Mouse (Mus musculus): ENCODE results near the gene Rasal1. TPM values are rescaled to one million over a fixed set of nuclear protein-coding genes. Genes with fewer than 3 reads are reported as not detected.

Gene Rasal1
- total and polyA plus RNA-seq, 3 experiments, result 0.69 to 4.5 TPM; not detected in 1

- H3K4me1 ChIP-seq (ENCODE audit: control insufficient read depth in 1 of 2, insufficient read depth in 2 of 2, low read length in 2 of 2), result no peaks in the 10 kb centered on the region
- H3K79me2 ChIP-seq (ENCODE audit: control insufficient read depth, insufficient read depth, low read length, poor library complexity), result no peaks in the 10 kb centered on the region
- H3K27ac ChIP-seq (ENCODE audit: control insufficient read depth, low read depth, low read length), result no peak overlapping the region
- H3K27me3 ChIP-seq (ENCODE audit: control insufficient read depth in 1 of 2, insufficient read depth in 2 of 2, low read length in 2 of 2), result no peaks in the 10 kb centered on the region
- no peaks in the 10 kb centered on the region for H3K36me3 ChIP-seq (ENCODE audit: control insufficient read depth in 1 of 2, insufficient read depth in 2 of 2, low read length in 2 of 2)
- DNase-seq (ENCODE audit: low read depth, low spot score), result no peak
- H3K4me3 ChIP-seq (ENCODE audit: control insufficient read depth in 1 of 2, insufficient read depth in 1 of 2, low read depth in 2 of 2, low read length in 2 of 2), result no peak overlapping the region
- no peak overlapping the region for H3K9ac ChIP-seq (ENCODE audit: control insufficient read depth, low read depth, low read length, poor library complexity, severe bottlenecking)
- H3K9me3 ChIP-seq (replicated peaks; ENCODE audit: insufficient read depth, low read length), result no peaks in the 10 kb centered on the region
- TF ChIP-seq HCFC1 (IDR thresholded peaks at IDR 0.05; ENCODE audit: low read depth, low read length) (no peak), CTCF (IDR thresholded peaks at IDR 0.05 in 2 of 3, conservative IDR thresholded peaks at IDR 0.05 in 1 of 3; ENCODE audit: control insufficient read depth in 1 of 3, insufficient read depth in 1 of 3, low read depth in 2 of 3, low read length in 3 of 3, poor library complexity in 1 of 3, severe bottlenecking in 1 of 3) (peak in 1 of 3 experiments; percentile 22; a peak in 2 of 6 replicates)
Measured at GRCm38 (mm10) chr5:120718600-120719378, 70.2 kb downstream of the Rasal1 start.

- no peaks in the 10 kb centered on the region for H3K9me3 ChIP-seq (replicated peaks; ENCODE audit: insufficient read depth, low read length)
- no peak overlapping the region for H3K27ac ChIP-seq (ENCODE audit: control insufficient read depth, low read depth, low read length)
- no peaks in the 10 kb centered on the region for H3K79me2 ChIP-seq (ENCODE audit: control insufficient read depth, insufficient read depth, low read length, poor library complexity)
- no peaks in the 10 kb centered on the region for H3K36me3 ChIP-seq (ENCODE audit: control insufficient read depth in 1 of 2, insufficient read depth in 2 of 2, low read length in 2 of 2)
- no peaks in the 10 kb centered on the region for H3K27me3 ChIP-seq (ENCODE audit: control insufficient read depth in 1 of 2, insufficient read depth in 2 of 2, low read length in 2 of 2)
- no peak overlapping the region for H3K4me3 ChIP-seq (ENCODE audit: control insufficient read depth in 1 of 2, insufficient read depth in 1 of 2, low read depth in 2 of 2, low read length in 2 of 2)
- TF ChIP-seq E2F4 (IDR thresholded peaks at IDR 0.05; ENCODE audit: borderline replicate concordance, low read depth, low read length) (no peak), BHLHE40 (IDR thresholded peaks at IDR 0.05; ENCODE audit: borderline replicate concordance, low read depth, low read length) (no peak), POLR2A (IDR thresholded peaks at IDR 0.05; ENCODE audit: control insufficient read depth in 1 of 2, insufficient read depth in 1 of 2, low read depth in 1 of 2, low read length in 2 of 2, poor library complexity in 1 of 2) (no peak), CHD1 (IDR thresholded peaks at IDR 0.05; ENCODE audit: low read depth, low read length) (no peak), ELF1 (IDR thresholded peaks at IDR 0.05; ENCODE audit: low read depth, low read length) (no peak), GABPA (IDR thresholded peaks at IDR 0.05; ENCODE audit: low read depth, low read length) (no peak), KAT2A (conservative IDR thresholded peaks at IDR 0.05; ENCODE audit: low read depth, low read length) (no peak), EP300 (IDR thresholded peaks at IDR 0.05; ENCODE audit: low read depth in 1 of 2, low read length in 2 of 2) (no peak), TCF12 (IDR thresholded peaks at IDR 0.05; ENCODE audit: low read depth, low read length) (no peak), MAZ (IDR thresholded peaks at IDR 0.05; ENCODE audit: low read depth, low read length) (no peak), MAX (IDR thresholded peaks at IDR 0.05; ENCODE audit: low read length) (no peak)
- DNase-seq (ENCODE audit: low read depth, low spot score), result no peak
- H3K9ac ChIP-seq (ENCODE audit: control insufficient read depth, low read depth, low read length, poor library complexity, severe bottlenecking), result no peak overlapping the region
- no peaks in the 10 kb centered on the region for H3K4me1 ChIP-seq (ENCODE audit: control insufficient read depth in 1 of 2, insufficient read depth in 2 of 2, low read length in 2 of 2)
Measured at GRCm38 (mm10) chr5:120721005-120721404, 72.4 kb downstream of the Rasal1 start.

- H3K4me3 ChIP-seq (ENCODE audit: control insufficient read depth in 1 of 2, insufficient read depth in 1 of 2, low read depth in 2 of 2, low read length in 2 of 2), result no peak overlapping the region
- no peaks in the 10 kb centered on the region for H3K27me3 ChIP-seq (ENCODE audit: control insufficient read depth in 1 of 2, insufficient read depth in 2 of 2, low read length in 2 of 2)
- H3K36me3 ChIP-seq (ENCODE audit: control insufficient read depth in 1 of 2, insufficient read depth in 2 of 2, low read length in 2 of 2), result no peaks in the 10 kb centered on the region
- H3K79me2 ChIP-seq (ENCODE audit: control insufficient read depth, insufficient read depth, low read length, poor library complexity), result no peaks in the 10 kb centered on the region
- no peaks in the 10 kb centered on the region for H3K9me3 ChIP-seq (replicated peaks; ENCODE audit: insufficient read depth, low read length)
- no peak overlapping the region for H3K9ac ChIP-seq (ENCODE audit: control insufficient read depth, low read depth, low read length, poor library complexity, severe bottlenecking)
- DNase-seq (ENCODE audit: low read depth, low spot score), result no peak
- no peak overlapping the region for H3K27ac ChIP-seq (ENCODE audit: control insufficient read depth, low read depth, low read length)
- H3K4me1 ChIP-seq (ENCODE audit: control insufficient read depth in 1 of 2, insufficient read depth in 2 of 2, low read length in 2 of 2), result no peaks in the 10 kb centered on the region
- TF ChIP-seq HCFC1 (IDR thresholded peaks at IDR 0.05; ENCODE audit: low read depth, low read length), result no peak
- no peak for TF ChIP-seq GABPA (IDR thresholded peaks at IDR 0.05; ENCODE audit: low read depth, low read length)
- no peak for TF ChIP-seq USF1 (IDR thresholded peaks at IDR 0.05; ENCODE audit: low read depth, low read length)
- TF ChIP-seq TBP (IDR thresholded peaks at IDR 0.05; ENCODE audit: low read depth, low read length), result no peak
- no peak for TF ChIP-seq EP300 (IDR thresholded peaks at IDR 0.05; ENCODE audit: low read depth in 1 of 2, low read length in 2 of 2)
- TF ChIP-seq MAFK (IDR thresholded peaks at IDR 0.05; ENCODE audit: borderline replicate concordance, low read depth, low read length), result no peak
- no peak for TF ChIP-seq TAL1 (IDR thresholded peaks at IDR 0.05; ENCODE audit: low read length)
- TF ChIP-seq JUND (IDR thresholded peaks at IDR 0.05; ENCODE audit: low read depth, low read length), result no peak
- TF ChIP-seq POLR2A (IDR thresholded peaks at IDR 0.05; ENCODE audit: control insufficient read depth in 1 of 2, insufficient read depth in 1 of 2, low read depth in 1 of 2, low read length in 2 of 2, poor library complexity in 1 of 2), result no peak
- TF ChIP-seq USF2 (IDR thresholded peaks at IDR 0.05; ENCODE audit: borderline replicate concordance in 1 of 2, insufficient read depth in 1 of 2, low read depth in 1 of 2, low read length in 2 of 2), result no peak
- TF ChIP-seq POLR2AphosphoS5 (IDR thresholded peaks at IDR 0.05; ENCODE audit: borderline replicate concordance, low read depth, low read length), result no peak
- TF ChIP-seq UBTF (IDR thresholded peaks at IDR 0.05; ENCODE audit: borderline replicate concordance, insufficient read depth, low read depth, low read length), result no peak
- no peak for TF ChIP-seq RAD21 (IDR thresholded peaks at IDR 0.05; ENCODE audit: low read depth, low read length)
- TF ChIP-seq CHD1 (IDR thresholded peaks at IDR 0.05; ENCODE audit: low read depth, low read length), result no peak
- TF ChIP-seq RCOR1 (IDR thresholded peaks at IDR 0.05; ENCODE audit: low read depth, low read length), result no peak
Measured at GRCm38 (mm10) chr5:120725811-120726455, 77.3 kb downstream of the Rasal1 start.

Data from MEL (cell line).